Mouse (Mus musculus) frontal cortex, postnatal 14 days (tissue): ENCODE data around the gene Rbfox3.

Source experiments
- DNase-seq, 2 experiments: peaks; one replicate each; pipeline ENCODE4 v3.0.0; 2022; ENCODE audit warnings: low spot score in 2 of 2

The Rbfox3 gene

DNA sequence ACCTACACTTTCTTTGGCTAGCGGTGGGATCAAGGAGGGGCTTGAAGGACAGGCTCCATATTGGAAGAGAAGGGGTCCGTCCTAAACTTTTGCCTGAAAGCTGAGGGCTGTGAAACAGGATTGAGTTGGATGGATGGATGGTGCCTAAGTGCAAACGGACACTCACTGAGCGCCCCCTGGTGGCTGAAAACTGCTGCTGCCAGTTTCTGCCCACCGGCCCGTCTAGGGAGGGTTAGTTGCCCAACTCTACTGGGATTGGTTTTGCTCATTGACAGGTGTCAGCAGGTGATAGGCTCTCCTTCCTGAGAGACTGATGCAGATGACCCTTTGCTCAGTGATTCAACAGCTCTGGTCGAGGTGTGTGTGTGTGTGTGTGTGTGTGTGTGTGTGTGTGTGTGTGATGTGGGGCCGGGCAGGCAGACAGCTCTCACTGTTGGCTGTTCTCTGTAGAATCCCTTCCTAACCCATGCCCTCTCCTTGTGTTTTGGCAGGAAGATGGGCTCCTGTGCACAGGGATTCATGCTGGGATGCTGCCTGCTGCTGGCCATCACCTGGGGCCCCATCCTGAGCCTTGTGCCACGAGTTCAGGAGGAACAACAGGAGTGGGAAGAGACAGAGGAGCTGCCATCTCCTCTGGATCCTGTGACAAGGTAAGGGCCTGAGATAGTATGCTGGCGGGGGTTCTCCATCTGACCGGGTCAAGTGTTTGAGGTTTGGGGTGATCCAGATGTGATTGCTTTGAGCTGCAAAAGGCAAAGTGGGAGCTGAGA lies 468.0 kb downstream of the Rbfox3 start:
- DNase-seq, result peak in 1 of 2 experiments; percentile 49

DNA sequence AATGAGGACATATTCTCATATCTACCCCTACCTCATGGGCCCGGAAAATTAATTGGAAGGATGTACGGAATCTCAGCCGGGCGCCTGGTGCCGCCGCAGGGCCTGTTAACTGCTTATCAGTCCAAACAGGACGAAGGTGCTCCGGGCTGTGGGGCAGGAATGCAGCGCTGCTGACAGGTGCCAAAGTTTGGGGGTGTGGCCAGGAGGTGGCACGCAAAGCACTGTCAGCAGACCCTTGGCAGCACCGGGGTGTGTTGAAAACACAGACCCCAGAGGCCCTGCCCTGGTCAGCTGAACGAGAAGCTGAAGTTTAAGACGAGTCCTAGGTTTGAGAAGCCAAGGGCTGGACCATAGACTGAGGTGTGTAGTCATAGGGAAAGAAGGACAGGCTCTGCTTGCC lies 468.7 kb downstream of the Rbfox3 start:
- no peak for DNase-seq
